Mouse (Mus musculus) hindbrain, embryonic 16.5 days (tissue): ENCODE measurements around the gene Smpx. TPM values are rescaled to one million over a fixed set of nuclear protein-coding genes. Genes with fewer than 3 reads are reported as not detected.

ENCODE experiments used
- ATAC-seq: fragments of 200-750 bp; cut with Nextera tagmentation; 2 replicates; pipeline ENCODE4 v1.8.0; 2017; ENCODE audit warnings: moderate TSS enrichment, moderate library complexity
- H3K27ac ChIP-seq: fragments of 300-500 bp; sonication (generic); 2 replicates; pipeline ENCODE4 v1.5.1; 2014; ENCODE audit warnings: low read depth, mild to moderate bottlenecking, control low read depth, low read length, moderate library complexity
- H3K27me3 ChIP-seq: fragments of 300-500 bp; sonication (generic); replicated peaks from 2 replicates; pipeline ENCODE4 v1.6.1; 2014; ENCODE audit warnings: low read length; ENCODE audit not compliant: control insufficient read depth, insufficient read depth
- H3K36me3 ChIP-seq: fragments of 300-500 bp; sonication (generic); 2 replicates; pipeline ENCODE4 v1.6.1; 2014; ENCODE audit warnings: mild to moderate bottlenecking, low read length, moderate library complexity, mixed read lengths; ENCODE audit not compliant: control insufficient read depth, insufficient read depth
- H3K4me1 ChIP-seq: fragments of 300-500 bp; sonication (generic); 2 replicates; pipeline ENCODE4 v1.6.1; 2014; ENCODE audit warnings: low read depth, low read length; ENCODE audit not compliant: control insufficient read depth, insufficient read depth
- H3K4me2 ChIP-seq: fragments of 300-500 bp; sonication (generic); 2 replicates; pipeline ENCODE4 v1.6.1; 2014; ENCODE audit warnings: mild to moderate bottlenecking, low read length, control low read depth, moderate library complexity
- H3K4me3 ChIP-seq: fragments of 300-500 bp; sonication (generic); 2 replicates; pipeline ENCODE4 v1.5.1; 2014; ENCODE audit warnings: mild to moderate bottlenecking, low read length, control low read depth, moderate library complexity
- H3K9ac ChIP-seq: fragments of 300-500 bp; sonication (generic); 2 replicates; pipeline ENCODE4 v1.6.1; 2014; ENCODE audit warnings: low read depth, mild to moderate bottlenecking, control low read depth, low read length, moderate library complexity
- H3K9me3 ChIP-seq: fragments of 300-500 bp; sonication (generic); 2 replicates; pipeline ENCODE4 v1.6.1; 2014; ENCODE audit warnings: mild to moderate bottlenecking, low read length, moderate library complexity; ENCODE audit not compliant: control insufficient read depth
- WGBS: fragments of 180-500 bp; shearing (Covaris S2); extraction: QIAGEN DNeasy Blood & Tissue Kit; methylation state at CpG from one replicate; pipeline ENCODE4 v1.1.7; 2014; 5-methylcytosine and 5-hydroxymethylcytosine counted together
- polyA plus RNA-seq: library from polyadenylated mRNA; unstranded; fragments of >200 nt; fragmentation: Nextera tagmentation; extraction: Ambion mirVana; gene quantifications from 2 replicates; pipeline ENCODE4 v1.2.1, GENCODE M21; 2015

Gene Smpx
- polyA plus RNA-seq, 1 experiment from 2014 or later, result not detected

GRCm38 (mm10) chrX:157719907-157720306, 21.2 kb downstream of the Smpx start:
- no peaks in the 10 kb centered on the region for H3K9me3 ChIP-seq
- no peak overlapping the region for H3K9ac ChIP-seq
- no peak overlapping the region for H3K4me2 ChIP-seq
- 62% methylated on average over 3 of the region's 3 CpGs for WGBS
- H3K36me3 ChIP-seq, result no peaks in the 10 kb centered on the region
- H3K4me1 ChIP-seq, result no peaks in the 10 kb centered on the region
- H3K4me3 ChIP-seq, result no peak overlapping the region
- H3K27ac ChIP-seq, result no peak overlapping the region
- H3K27me3 ChIP-seq, result no peaks in the 10 kb centered on the region
- no peak for ATAC-seq

GRCm38 (mm10) chrX:157730622-157731341, 32.1 kb downstream of the Smpx start:
- WGBS, result 21% methylated on average over 7 of the region's 7 CpGs
- no peak overlapping the region for H3K4me2 ChIP-seq
- no peaks in the 10 kb centered on the region for H3K9me3 ChIP-seq
- no peaks in the 10 kb centered on the region for H3K4me1 ChIP-seq
- no peaks in the 10 kb centered on the region for H3K36me3 ChIP-seq
- peak; percentile 76 for ATAC-seq
- H3K4me3 ChIP-seq, result no peak overlapping the region
- H3K27ac ChIP-seq, result no peak overlapping the region
- H3K9ac ChIP-seq, result no peak overlapping the region
- no peaks in the 10 kb centered on the region; the same call in 1 of the 2 replicates for H3K27me3 ChIP-seq

- Histone ChIP-seq H3K9ac (no peak overlapping the region), H3K9me3 (no peaks in the 10 kb centered on the region), H3K4me3 (no peak overlapping the region), H3K4me2 (peak overlapping the region; percentile 41), H3K27me3 (no peaks in the 10 kb centered on the region; the same call in 1 of the 2 replicates), H3K27ac (no peak overlapping the region), H3K36me3 (no peaks in the 10 kb centered on the region), H3K4me1 (no peaks in the 10 kb centered on the region)
- 29% methylated on average over 9 of the region's 9 CpGs for WGBS
- peak; percentile 61 for ATAC-seq
These were observed 33.1 kb downstream of the Smpx start for GRCm38 (mm10) chrX:157731658-157732314.

- no peaks in the 10 kb centered on the region for H3K36me3 ChIP-seq
- H3K4me3 ChIP-seq, result no peak overlapping the region
- ATAC-seq, result no peak
- 48% methylated on average over 3 of the region's 3 CpGs for WGBS
- H3K27ac ChIP-seq, result no peak overlapping the region
- no peak overlapping the region for H3K9ac ChIP-seq
- H3K9me3 ChIP-seq, result no peaks in the 10 kb centered on the region
- no peak overlapping the region for H3K4me2 ChIP-seq
- no peaks in the 10 kb centered on the region for H3K4me1 ChIP-seq
- H3K27me3 ChIP-seq, result no peaks in the 10 kb centered on the region; the same call in 1 of the 2 replicates
These were observed 33.6 kb downstream of the Smpx start for GRCm38 (mm10) chrX:157732346-157732745.

GRCm38 (mm10) chrX:157733836-157734235, 35.1 kb downstream of the Smpx start:
- H3K4me2 ChIP-seq, result no peak overlapping the region
- H3K9me3 ChIP-seq, result no peaks in the 10 kb centered on the region
- H3K27me3 ChIP-seq, result no peaks in the 10 kb centered on the region; the same call in 1 of the 2 replicates
- H3K4me3 ChIP-seq, result no peak overlapping the region
- ATAC-seq, result no peak
- WGBS, result 53% methylated on average over 2 of the region's 2 CpGs
- no peak overlapping the region for H3K9ac ChIP-seq
- H3K36me3 ChIP-seq, result no peaks in the 10 kb centered on the region
- no peak overlapping the region for H3K27ac ChIP-seq
- no peaks in the 10 kb centered on the region for H3K4me1 ChIP-seq

- no peak for ATAC-seq
- Histone ChIP-seq H3K9me3 (no peaks in the 10 kb centered on the region), H3K36me3 (no peaks in the 10 kb centered on the region), H3K9ac (no peak overlapping the region), H3K4me2 (no peak overlapping the region), H3K4me3 (no peak overlapping the region), H3K27me3 (no peaks in the 10 kb centered on the region; the same call in 1 of the 2 replicates), H3K4me1 (no peaks in the 10 kb centered on the region), H3K27ac (no peak overlapping the region)
- WGBS, result 76% methylated on average over 1 of the region's 1 CpGs
These were observed 35.6 kb downstream of the Smpx start for GRCm38 (mm10) chrX:157734341-157734740.

- no peak for ATAC-seq
- Histone ChIP-seq H3K4me2 (no peak overlapping the region), H3K27ac (no peak overlapping the region), H3K27me3 (no peaks in the 10 kb centered on the region), H3K9me3 (no peaks in the 10 kb centered on the region), H3K9ac (no peak overlapping the region), H3K4me1 (no peaks in the 10 kb centered on the region), H3K4me3 (no peak overlapping the region), H3K36me3 (no peaks in the 10 kb centered on the region)
- WGBS, result 83% methylated on average over 10 of the region's 10 CpGs
These were observed 49.3 kb downstream of the Smpx start for GRCm38 (mm10) chrX:157747815-157748544.

- H3K27me3 ChIP-seq, result no peaks in the 10 kb centered on the region
- no peaks in the 10 kb centered on the region for H3K9me3 ChIP-seq
- WGBS, result 48% methylated on average over 4 of the region's 4 CpGs
- no peak overlapping the region for H3K27ac ChIP-seq
- no peaks in the 10 kb centered on the region for H3K36me3 ChIP-seq
- no peak overlapping the region for H3K9ac ChIP-seq
- no peak for ATAC-seq
- H3K4me2 ChIP-seq, result no peak overlapping the region
- H3K4me1 ChIP-seq, result no peaks in the 10 kb centered on the region
- no peak overlapping the region for H3K4me3 ChIP-seq
These were observed 55.8 kb downstream of the Smpx start for GRCm38 (mm10) chrX:157754559-157754958.

GRCm38 (mm10) chrX:157762542-157762941, 63.8 kb downstream of the Smpx start:
- no peaks in the 10 kb centered on the region for H3K9me3 ChIP-seq
- H3K4me3 ChIP-seq, result no peak overlapping the region
- no peaks in the 10 kb centered on the region for H3K27me3 ChIP-seq
- no peak for ATAC-seq
- H3K27ac ChIP-seq, result no peak overlapping the region
- H3K4me1 ChIP-seq, result no peaks in the 10 kb centered on the region
- 77% methylated on average over 3 of the region's 3 CpGs for WGBS
- H3K4me2 ChIP-seq, result no peak overlapping the region
- H3K9ac ChIP-seq, result no peak overlapping the region
- no peaks in the 10 kb centered on the region for H3K36me3 ChIP-seq
